Mouse (Mus musculus): ENCODE data around the gene Gm35134.
"Not testable (repeated sequence)": the region's sequence is repeated elsewhere in the genome, so short reads cannot be mapped to it uniquely, and the experiment has no call there.

Gene Gm35134

DNA sequence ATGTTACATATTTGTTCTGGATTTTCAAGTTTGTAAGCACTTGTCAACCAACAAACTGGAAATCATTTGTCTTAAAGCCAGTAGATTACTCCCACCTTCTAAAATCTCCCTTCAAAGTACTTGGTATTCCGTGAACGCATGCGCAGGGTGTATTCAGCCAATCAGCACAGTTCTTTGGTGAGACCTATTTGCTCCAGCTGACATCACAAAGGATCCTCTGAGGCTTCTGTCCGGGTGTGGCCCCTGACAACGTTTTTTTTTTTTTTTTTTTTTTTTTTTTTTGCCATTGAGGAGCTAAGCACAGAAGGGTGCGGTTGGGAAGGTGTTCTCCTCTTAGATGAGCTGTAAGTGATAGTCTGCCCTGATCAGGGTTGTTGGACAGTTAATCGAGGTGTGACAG, at the start of gene Gm35134:
TSS of gene Gm35134 (plus strand) at position 301 of the 400 bp plus-strand sequence.
- not testable (repeated sequence) for DNase-seq

All from kidney, postnatal 25 days (tissue).